ENCODE assay signal across 24 mouse cellular contexts in the genomic region with DNA sequence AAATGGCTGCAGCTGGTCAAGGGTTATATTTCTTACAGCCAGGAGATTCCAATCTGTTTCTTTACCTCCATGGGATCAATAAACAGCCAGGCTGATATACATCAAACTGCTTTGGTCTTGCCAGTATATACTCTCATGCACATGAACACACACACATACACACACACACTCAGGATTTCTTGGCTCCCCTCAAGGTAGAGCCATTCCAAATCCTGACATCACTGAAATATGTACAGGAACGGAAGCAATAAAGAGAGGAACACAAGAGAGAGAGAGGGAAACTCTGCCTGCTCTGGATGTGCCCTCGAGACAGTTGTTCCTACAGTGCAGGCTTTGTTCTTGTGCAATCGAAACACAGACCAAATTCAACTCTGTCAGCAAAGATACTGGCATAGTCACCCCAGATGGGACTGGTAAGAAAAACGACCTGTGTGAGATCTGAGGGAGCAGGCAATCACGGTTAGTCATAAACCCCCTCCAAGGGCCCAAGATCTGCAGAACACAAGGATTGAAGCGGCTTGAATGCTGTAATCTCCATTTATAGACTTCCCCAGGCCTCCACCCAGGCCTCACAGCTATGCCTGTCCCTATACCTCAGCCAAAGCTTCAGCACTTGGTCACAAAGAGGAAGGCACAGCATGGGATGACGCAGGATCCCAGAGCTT.
DNase-seq lines count a peak whose midpoint lies in the region; ATAC-seq and TF ChIP-seq lines count a peak whose summit lies in the region.
"Had no signal": no experiment of that assay in that cellular context is flagged by ENCODE, and none has a peak within 500 bp of the region (broad histone marks: within the 10 kb centered on the region; RNA-seq: fewer than 3 reads in every experiment).

No protein-coding gene starts in this region.

- no peak for DNase-seq in hindbrain, postnatal 0 days (ENCODE audit: low spot score)
- DNase-seq in hindbrain, embryonic 14.5 days (ENCODE audit: low spot score) = no peak
- DNase-seq in lung, postnatal 0 days (ENCODE audit: low spot score) = peak; percentile 45
- DNase-seq in lung, adult 2 months = no peak
- DNase-seq in skeletal muscle tissue, adult 2 months (ENCODE audit: low read depth, low spot score) = peak; percentile 32
- DNase-seq in embryo, embryonic 10.5 days (ENCODE audit: low spot score) = no peak
- no peak for DNase-seq in kidney, adult 8-10 months
- DNase-seq: adrenal gland, adult 2 months; cerebellum, postnatal 10 days; forebrain, postnatal 0 days; heart, postnatal 14 days; kidney, postnatal 10 days; left cerebral cortex, postnatal 4 days; lung, embryonic 14.5 days; lung, postnatal 4 days; right cerebral cortex, adult 18-20 months had no signal

- no peak overlapping the region for H3K27ac ChIP-seq in hindbrain, postnatal 0 days
- H3K27ac ChIP-seq in hindbrain, embryonic 14.5 days = no peak overlapping the region
- H3K27ac ChIP-seq in lung, postnatal 0 days (ENCODE audit: low read length) = no peak overlapping the region
- H3K27ac ChIP-seq: embryonic facial prominence, embryonic 15.5 days; forebrain, embryonic 10.5 days; hindbrain, embryonic 12.5 days; neural tube, embryonic 12.5 days had no signal

- no peak overlapping the region for H3K9ac ChIP-seq in hindbrain, postnatal 0 days (replicated peaks; ENCODE audit: low read length)
- no peak overlapping the region for H3K9ac ChIP-seq in hindbrain, embryonic 14.5 days
- H3K9ac ChIP-seq in lung, postnatal 0 days (replicated peaks; ENCODE audit: low read depth) = no peak overlapping the region
- H3K9ac ChIP-seq: embryonic facial prominence, embryonic 15.5 days; forebrain, postnatal 0 days; heart, embryonic 12.5 days; hindbrain, embryonic 12.5 days; lung, embryonic 14.5 days; neural tube, embryonic 12.5 days had no signal

- no peaks in the 10 kb centered on the region for H3K4me1 ChIP-seq in hindbrain, postnatal 0 days (ENCODE audit: insufficient read depth, low read length)
- H3K4me1 ChIP-seq in hindbrain, embryonic 14.5 days (replicated peaks; ENCODE audit: control insufficient read depth, insufficient read depth, low read length) = no peaks in the 10 kb centered on the region
- no peaks in the 10 kb centered on the region for H3K4me1 ChIP-seq in lung, postnatal 0 days (ENCODE audit: insufficient read depth, low read depth, low read length)
- H3K4me1 ChIP-seq in lung, adult 2 months (ENCODE audit: control insufficient read depth, insufficient read depth, low read length) = no peaks in the 10 kb centered on the region
- H3K4me1 ChIP-seq: forebrain, embryonic 10.5 days; heart, embryonic 12.5 days; hindbrain, embryonic 12.5 days; neural tube, embryonic 12.5 days had no signal

- no peak for TF ChIP-seq CTCF in hindbrain, postnatal 0 days (IDR thresholded peaks at IDR 0.05; ENCODE audit: low read depth)
- TF ChIP-seq CTCF in lung, postnatal 0 days (IDR thresholded peaks at IDR 0.05) = no peak
- TF ChIP-seq CTCF in lung, adult 2 months (IDR thresholded peaks at IDR 0.05; ENCODE audit: insufficient read depth, low read length) = no peak

- no peak overlapping the region for H3K4me2 ChIP-seq in hindbrain, postnatal 0 days (ENCODE audit: low read depth, low read length)
- H3K4me2 ChIP-seq in hindbrain, embryonic 14.5 days (replicated peaks) = no peak overlapping the region
- no peak overlapping the region for H3K4me2 ChIP-seq in lung, postnatal 0 days (replicated peaks; ENCODE audit: low read depth, low read length)
- H3K4me2 ChIP-seq: embryonic facial prominence, embryonic 15.5 days; heart, embryonic 12.5 days; hindbrain, embryonic 12.5 days; lung, embryonic 14.5 days; midbrain, embryonic 11.5 days; neural tube, embryonic 12.5 days had no signal

- 56% methylated on average over 7 of the region's 7 CpGs for WGBS in hindbrain, postnatal 0 days
- WGBS in hindbrain, embryonic 14.5 days = 65% methylated on average over 7 of the region's 7 CpGs
- 45% methylated on average over 7 of the region's 7 CpGs for WGBS in lung, postnatal 0 days
- whole genome bisulfite sequencing in lung, adult 2 months = 59% methylated on average over 7 of the region's 7 CpGs

- no peak for TF ChIP-seq EP300 in lung, postnatal 0 days (IDR thresholded peaks at IDR 0.05)

- H3K36me3 ChIP-seq in hindbrain, postnatal 0 days (ENCODE audit: insufficient read depth, low read length) = no peaks in the 10 kb centered on the region
- H3K36me3 ChIP-seq in hindbrain, embryonic 14.5 days (replicated peaks; ENCODE audit: control insufficient read depth, insufficient read depth) = no peaks in the 10 kb centered on the region
- no peaks in the 10 kb centered on the region for H3K36me3 ChIP-seq in lung, postnatal 0 days (ENCODE audit: insufficient read depth, low read length)
- H3K36me3 ChIP-seq: embryonic facial prominence, embryonic 15.5 days; forebrain, embryonic 10.5 days; heart, embryonic 12.5 days; hindbrain, embryonic 12.5 days; neural tube, embryonic 12.5 days had no signal

- no peak overlapping the region for H3K4me3 ChIP-seq in hindbrain, postnatal 0 days (ENCODE audit: low read length)
- H3K4me3 ChIP-seq in hindbrain, embryonic 14.5 days (replicated peaks; ENCODE audit: low read length) = no peak overlapping the region
- no peak overlapping the region for H3K4me3 ChIP-seq in lung, postnatal 0 days (ENCODE audit: low read depth, low read length)
- no peak overlapping the region for H3K4me3 ChIP-seq in lung, adult 2 months (replicated peaks; ENCODE audit: extremely low read depth, low read depth, low read length)
- H3K4me3 ChIP-seq: embryonic facial prominence, embryonic 15.5 days; forebrain, embryonic 10.5 days; heart, embryonic 12.5 days; hindbrain, embryonic 12.5 days; neural tube, embryonic 12.5 days had no signal

- 0 out of 2 replicates have a peak, but pooled peaks have one; percentile 21 for ATAC-seq in hindbrain, postnatal 0 days
- no peak for ATAC-seq in hindbrain, embryonic 14.5 days (ENCODE audit: low FRiP score)
- peak; percentile 87 for ATAC-seq in lung, postnatal 0 days
- ATAC-seq in granulocyte monocyte progenitor cell, adult 5-6 weeks (replicated peaks; ENCODE audit: poor library complexity, severe bottlenecking) = peak; percentile 16; the same call in 1 of the 2 replicates
- ATAC-seq: forebrain, postnatal 0 days had no signal

- H3K27me3 ChIP-seq in hindbrain, postnatal 0 days (ENCODE audit: insufficient read depth, low read length) = no peaks in the 10 kb centered on the region
- no peaks in the 10 kb centered on the region for H3K27me3 ChIP-seq in hindbrain, embryonic 14.5 days (ENCODE audit: control insufficient read depth, insufficient read depth, low read length)
- H3K27me3 ChIP-seq in lung, postnatal 0 days (replicated peaks; ENCODE audit: insufficient read depth, low read length) = no peaks in the 10 kb centered on the region
- H3K27me3 ChIP-seq: CH12.LX; embryonic facial prominence, embryonic 15.5 days; heart, embryonic 12.5 days; hindbrain, embryonic 12.5 days; neural tube, embryonic 12.5 days had no signal

- H3K9me3 ChIP-seq in hindbrain, postnatal 0 days (ENCODE audit: low read length) = no peaks in the 10 kb centered on the region
- H3K9me3 ChIP-seq in hindbrain, embryonic 14.5 days (ENCODE audit: control insufficient read depth, low read length) = no peaks in the 10 kb centered on the region
- no peaks in the 10 kb centered on the region for H3K9me3 ChIP-seq in lung, postnatal 0 days (ENCODE audit: low read length)
- H3K9me3 ChIP-seq: embryonic facial prominence, embryonic 15.5 days; forebrain, embryonic 10.5 days; heart, embryonic 12.5 days; hindbrain, embryonic 12.5 days; neural tube, embryonic 12.5 days had no signal

- TF ChIP-seq POLR2A in lung, adult 2 months (IDR thresholded peaks at IDR 0.05; ENCODE audit: borderline replicate concordance, extremely low read depth, low read depth, low read length) = no peak

Comparison
In these comparisons a context has a peak if more than half of its experiments do, and no peak if none do; other contexts are left out.
1. DNase-seq: peak in lung, postnatal 0 days (single experiment) and skeletal muscle tissue, adult 2 months (single experiment); none in hindbrain, postnatal 0 days (single experiment), hindbrain, embryonic 14.5 days (single experiment), lung, adult 2 months (single experiment), embryo, embryonic 10.5 days (single experiment) and kidney, adult 8-10 months (0 of 2).